Mouse (Mus musculus): ENCODE results near the gene Ank3. TPM values are rescaled to one million over a fixed set of nuclear protein-coding genes. Genes with fewer than 3 reads are reported as not detected.

Gene Ank3
- polyA plus RNA-seq, 1 experiment from 2014 or later = 24.5 TPM

GRCm38 (mm10) chr10:69565052-69565451, 166.5 kb downstream of the Ank3 start:
- Histone ChIP-seq H3K36me3 (ENCODE audit: insufficient read depth, low read length) (no peaks in the 10 kb centered on the region), H3K4me1 (ENCODE audit: insufficient read depth, low read depth, low read length) (no peaks in the 10 kb centered on the region), H3K27me3 (replicated peaks; ENCODE audit: insufficient read depth, low read length) (no peaks in the 10 kb centered on the region), H3K4me3 (ENCODE audit: low read depth, low read length) (no peak overlapping the region), H3K9ac (replicated peaks; ENCODE audit: low read depth) (no peak overlapping the region), H3K27ac (ENCODE audit: low read length) (no peak overlapping the region), H3K9me3 (ENCODE audit: low read length) (no peaks in the 10 kb centered on the region), H3K4me2 (replicated peaks; ENCODE audit: low read depth, low read length) (no peak overlapping the region)
- ATAC-seq (no peak), DNase-seq (ENCODE audit: low spot score) (no peak)
- 53% methylated on average over 4 of the region's 4 CpGs for WGBS
- no peak for TF ChIP-seq EP300 (IDR thresholded peaks at IDR 0.05)
- no peak for TF ChIP-seq CTCF (IDR thresholded peaks at IDR 0.05)

DNA sequence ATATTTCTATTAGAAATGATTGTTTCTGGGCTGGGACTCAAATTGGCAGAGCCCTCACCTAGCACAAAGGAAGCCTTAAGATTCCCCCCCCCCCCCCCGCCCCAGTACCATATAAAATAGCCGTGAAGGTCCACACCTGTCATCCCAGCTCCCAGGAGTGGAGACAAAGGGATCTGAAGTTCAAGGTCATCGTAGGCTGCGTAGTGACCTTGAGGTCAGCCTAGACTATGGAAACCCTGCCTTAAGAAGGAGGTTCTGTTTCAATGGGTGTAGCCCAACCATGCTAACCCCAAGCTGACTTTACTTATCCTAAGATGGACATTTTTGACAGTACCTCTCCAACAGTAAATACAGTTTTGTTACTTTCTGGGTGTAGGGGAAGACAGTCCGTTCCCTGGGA, 170.4 kb downstream of the Ank3 start:
- 0 out of 2 replicates have a peak, but pooled peaks cover 3% of the 10 kb centered on the region for H3K4me1 ChIP-seq (ENCODE audit: insufficient read depth, low read depth, low read length)
- peaks cover 7% of the 10 kb centered on the region; the same call in 1 of the 2 replicates for H3K27me3 ChIP-seq (replicated peaks; ENCODE audit: insufficient read depth, low read length)
- H3K36me3 ChIP-seq (ENCODE audit: insufficient read depth, low read length) = no peaks in the 10 kb centered on the region
- 86% methylated on average over 5 of the region's 5 CpGs for WGBS
- no peak overlapping the region for H3K27ac ChIP-seq (ENCODE audit: low read length)
- DNase-seq (ENCODE audit: low spot score) = no peak
- no peak overlapping the region for H3K4me3 ChIP-seq (ENCODE audit: low read depth, low read length)
- H3K9ac ChIP-seq (replicated peaks; ENCODE audit: low read depth) = no peak overlapping the region
- TF ChIP-seq CTCF (IDR thresholded peaks at IDR 0.05) = no peak
- TF ChIP-seq EP300 (IDR thresholded peaks at IDR 0.05) = no peak
- ATAC-seq = no peak
- H3K9me3 ChIP-seq (ENCODE audit: low read length) = no peaks in the 10 kb centered on the region
- no peak overlapping the region for H3K4me2 ChIP-seq (replicated peaks; ENCODE audit: low read depth, low read length)

- 58% methylated on average over 8 of the region's 8 CpGs for WGBS
- no peak overlapping the region for H3K9ac ChIP-seq (replicated peaks; ENCODE audit: low read depth)
Measured at GRCm38 (mm10) chr10:69569740-69570139, 171.2 kb downstream of the Ank3 start.

GRCm38 (mm10) chr10:69570466-69571288, 172.1 kb downstream of the Ank3 start:
- peaks cover 7% of the 10 kb centered on the region; the same call in 1 of the 2 replicates for H3K27me3 ChIP-seq (replicated peaks; ENCODE audit: insufficient read depth, low read length)
- H3K9me3 ChIP-seq (ENCODE audit: low read length) = no peaks in the 10 kb centered on the region
- 19% methylated on average over 18 of the region's 18 CpGs for WGBS
- no peaks in the 10 kb centered on the region for H3K36me3 ChIP-seq (ENCODE audit: insufficient read depth, low read length)
- DNase-seq (ENCODE audit: low spot score) (peak; percentile 67), ATAC-seq (peak; percentile 68)
- peak overlapping the region; percentile 58 for H3K4me2 ChIP-seq (replicated peaks; ENCODE audit: low read depth, low read length)
- H3K4me3 ChIP-seq (ENCODE audit: low read depth, low read length) = peak overlapping the region; percentile 31
- TF ChIP-seq EP300 (IDR thresholded peaks at IDR 0.05) = no peak
- no peak for TF ChIP-seq CTCF (IDR thresholded peaks at IDR 0.05)
- H3K27ac ChIP-seq (ENCODE audit: low read length) = peak overlapping the region; percentile 54; the same call in 1 of the 2 replicates
- 0 out of 2 replicates have a peak overlapping the region, but pooled peaks have one; percentile 16 for H3K9ac ChIP-seq (replicated peaks; ENCODE audit: low read depth)
- 0 out of 2 replicates have a peak, but pooled peaks cover 3% of the 10 kb centered on the region for H3K4me1 ChIP-seq (ENCODE audit: insufficient read depth, low read depth, low read length)

More at GRCm38 (mm10) chr10:69569740-69570139, 171.2 kb downstream of the Ank3 start:
- Histone ChIP-seq H3K4me3 (ENCODE audit: low read depth, low read length) (no peak overlapping the region), H3K27me3 (replicated peaks; ENCODE audit: insufficient read depth, low read length) (peaks cover 7% of the 10 kb centered on the region; the same call in 1 of the 2 replicates), H3K4me1 (ENCODE audit: insufficient read depth, low read depth, low read length) (0 out of 2 replicates have a peak, but pooled peaks cover 3% of the 10 kb centered on the region), H3K27ac (ENCODE audit: low read length) (no peak overlapping the region), H3K4me2 (replicated peaks; ENCODE audit: low read depth, low read length) (no peak overlapping the region), H3K36me3 (ENCODE audit: insufficient read depth, low read length) (no peaks in the 10 kb centered on the region), H3K9me3 (ENCODE audit: low read length) (no peaks in the 10 kb centered on the region)
- ATAC-seq = no peak
- no peak for TF ChIP-seq CTCF (IDR thresholded peaks at IDR 0.05)
- TF ChIP-seq EP300 (IDR thresholded peaks at IDR 0.05) = no peak
- no peak for DNase-seq (ENCODE audit: low spot score)

DNA sequence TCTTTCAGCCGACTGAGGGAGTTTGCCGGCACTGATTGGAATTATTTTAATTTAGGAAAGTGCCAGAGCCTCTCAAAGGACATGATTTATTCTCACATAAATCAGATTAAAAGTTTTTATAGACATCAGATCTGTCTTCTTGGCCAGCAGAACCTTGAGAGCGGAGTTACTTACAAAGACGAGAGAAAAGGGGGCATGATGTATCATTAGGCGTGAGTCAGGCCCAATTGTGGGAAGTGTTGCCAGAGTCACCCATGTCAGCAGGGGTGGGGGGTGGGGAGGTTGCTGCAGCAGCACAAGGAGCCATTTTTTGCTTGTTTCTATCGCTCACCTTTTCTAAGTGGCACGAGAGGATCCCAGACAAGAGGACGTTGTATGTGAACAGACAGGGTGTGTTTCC, 172.8 kb downstream of the Ank3 start:
- Histone ChIP-seq H3K27me3 (replicated peaks; ENCODE audit: insufficient read depth, low read length) (peaks cover 7% of the 10 kb centered on the region; the same call in 1 of the 2 replicates), H3K4me3 (ENCODE audit: low read depth, low read length) (peak overlapping the region; percentile 31), H3K9me3 (ENCODE audit: low read length) (no peaks in the 10 kb centered on the region), H3K4me1 (ENCODE audit: insufficient read depth, low read depth, low read length) (0 out of 2 replicates have a peak, but pooled peaks cover 3% of the 10 kb centered on the region), H3K4me2 (replicated peaks; ENCODE audit: low read depth, low read length) (peak overlapping the region; percentile 58), H3K9ac (replicated peaks; ENCODE audit: low read depth) (0 out of 2 replicates have a peak overlapping the region, but pooled peaks have one; percentile 16), H3K36me3 (ENCODE audit: insufficient read depth, low read length) (no peaks in the 10 kb centered on the region), H3K27ac (ENCODE audit: low read length) (peak overlapping the region; percentile 54; the same call in 1 of the 2 replicates)
- ATAC-seq (peak; percentile 49), DNase-seq (ENCODE audit: low spot score) (peak; percentile 40)
- WGBS = 1% methylated on average over 8 of the region's 8 CpGs
- TF ChIP-seq EP300 (IDR thresholded peaks at IDR 0.05) = no peak
- TF ChIP-seq CTCF (IDR thresholded peaks at IDR 0.05) = no peak

DNA sequence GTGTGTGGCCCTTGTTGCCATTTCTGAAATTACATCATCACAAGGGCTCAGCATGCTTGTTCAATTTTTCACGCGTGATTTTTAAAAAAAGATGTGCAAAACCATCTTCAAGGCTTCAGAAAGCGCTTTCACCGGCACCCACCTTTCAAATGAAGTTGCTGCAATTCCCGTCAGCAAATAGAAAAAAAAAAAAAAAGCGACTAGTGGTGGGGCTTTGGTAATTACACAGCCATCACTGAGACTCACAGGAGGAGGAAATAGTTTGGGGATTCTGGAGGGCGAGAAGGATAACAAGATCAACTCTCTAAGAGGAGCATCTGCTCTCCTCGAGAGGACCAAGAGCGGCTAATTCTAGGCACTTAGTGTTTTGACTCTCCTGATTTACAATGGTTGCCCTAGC, 173.4 kb downstream of the Ank3 start:
- peaks cover 7% of the 10 kb centered on the region; the same call in 1 of the 2 replicates for H3K27me3 ChIP-seq (replicated peaks; ENCODE audit: insufficient read depth, low read length)
- 0 out of 2 replicates have a peak, but pooled peaks cover 3% of the 10 kb centered on the region for H3K4me1 ChIP-seq (ENCODE audit: insufficient read depth, low read depth, low read length)
- ATAC-seq (no peak), DNase-seq (ENCODE audit: low spot score) (peak; percentile 11)
- no peak overlapping the region for H3K27ac ChIP-seq (ENCODE audit: low read length)
- no peaks in the 10 kb centered on the region for H3K36me3 ChIP-seq (ENCODE audit: insufficient read depth, low read length)
- WGBS = 3% methylated on average over 9 of the region's 9 CpGs
- H3K4me2 ChIP-seq (replicated peaks; ENCODE audit: low read depth, low read length) = peak overlapping the region; percentile 58
- no peaks in the 10 kb centered on the region for H3K9me3 ChIP-seq (ENCODE audit: low read length)
- TF ChIP-seq CTCF (IDR thresholded peaks at IDR 0.05) (no peak), EP300 (IDR thresholded peaks at IDR 0.05) (no peak)
- no peak overlapping the region for H3K9ac ChIP-seq (replicated peaks; ENCODE audit: low read depth)
- peak overlapping the region; percentile 31; the same call in 1 of the 2 replicates for H3K4me3 ChIP-seq (ENCODE audit: low read depth, low read length)

All from lung, postnatal 0 days (tissue).